Mouse (Mus musculus): ENCODE data around the gene Trim65.

Gene Trim65

DNA sequence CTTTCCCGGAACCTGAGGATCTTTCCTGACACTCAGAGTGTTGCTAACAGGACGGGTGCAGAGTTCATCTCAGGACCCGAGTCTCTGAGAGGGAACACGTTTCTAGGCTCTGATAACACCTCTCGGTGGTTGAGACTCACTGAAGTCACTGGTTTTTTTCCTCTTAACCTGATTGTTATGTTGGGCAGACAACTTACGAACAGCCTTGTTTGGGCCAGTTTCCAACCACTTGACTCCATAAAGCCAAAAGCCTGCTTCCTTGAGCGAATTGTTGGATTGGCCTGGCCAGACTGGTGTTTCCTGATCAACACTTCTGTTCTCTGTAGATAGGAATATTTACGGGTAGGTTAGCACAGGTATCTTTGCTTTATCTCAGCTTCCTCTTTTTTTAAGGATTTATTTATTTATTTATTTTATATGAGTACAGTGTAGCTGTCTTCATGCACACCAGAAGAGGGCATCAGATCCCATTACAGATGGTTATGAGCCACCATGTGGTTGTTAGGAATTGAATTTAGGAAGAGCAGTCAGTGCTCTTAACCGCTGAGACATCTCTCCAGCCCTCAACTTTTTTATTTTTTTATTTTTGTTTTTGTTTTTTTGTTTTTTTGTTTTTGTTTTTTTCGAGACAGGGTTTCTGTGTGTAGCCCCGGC is 42.1 kb downstream of the Trim65 start:
- peak in 1 of 2 experiments; percentile 47 for DNase-seq

DNA sequence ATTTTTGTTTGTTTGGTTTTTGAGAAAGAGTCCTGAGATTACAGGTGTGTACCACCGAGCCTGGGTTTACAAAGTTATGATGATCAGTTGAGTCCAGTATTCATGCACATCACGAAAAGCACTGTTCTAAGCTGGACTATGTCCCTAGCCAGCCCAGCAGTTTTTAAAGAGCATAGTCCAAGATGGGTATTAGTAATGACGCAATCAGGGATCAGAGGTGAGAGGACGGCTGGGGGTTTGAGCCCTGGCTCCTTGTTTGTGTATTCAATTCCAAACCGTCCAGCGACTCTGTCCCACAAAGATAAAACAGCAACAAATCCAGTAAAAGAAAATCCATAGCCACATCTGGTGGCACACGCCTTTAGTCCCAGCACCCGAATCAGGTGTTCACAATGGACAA is 42.7 kb downstream of the Trim65 start:
- peak; percentile 66 to 82 for DNase-seq

DNA sequence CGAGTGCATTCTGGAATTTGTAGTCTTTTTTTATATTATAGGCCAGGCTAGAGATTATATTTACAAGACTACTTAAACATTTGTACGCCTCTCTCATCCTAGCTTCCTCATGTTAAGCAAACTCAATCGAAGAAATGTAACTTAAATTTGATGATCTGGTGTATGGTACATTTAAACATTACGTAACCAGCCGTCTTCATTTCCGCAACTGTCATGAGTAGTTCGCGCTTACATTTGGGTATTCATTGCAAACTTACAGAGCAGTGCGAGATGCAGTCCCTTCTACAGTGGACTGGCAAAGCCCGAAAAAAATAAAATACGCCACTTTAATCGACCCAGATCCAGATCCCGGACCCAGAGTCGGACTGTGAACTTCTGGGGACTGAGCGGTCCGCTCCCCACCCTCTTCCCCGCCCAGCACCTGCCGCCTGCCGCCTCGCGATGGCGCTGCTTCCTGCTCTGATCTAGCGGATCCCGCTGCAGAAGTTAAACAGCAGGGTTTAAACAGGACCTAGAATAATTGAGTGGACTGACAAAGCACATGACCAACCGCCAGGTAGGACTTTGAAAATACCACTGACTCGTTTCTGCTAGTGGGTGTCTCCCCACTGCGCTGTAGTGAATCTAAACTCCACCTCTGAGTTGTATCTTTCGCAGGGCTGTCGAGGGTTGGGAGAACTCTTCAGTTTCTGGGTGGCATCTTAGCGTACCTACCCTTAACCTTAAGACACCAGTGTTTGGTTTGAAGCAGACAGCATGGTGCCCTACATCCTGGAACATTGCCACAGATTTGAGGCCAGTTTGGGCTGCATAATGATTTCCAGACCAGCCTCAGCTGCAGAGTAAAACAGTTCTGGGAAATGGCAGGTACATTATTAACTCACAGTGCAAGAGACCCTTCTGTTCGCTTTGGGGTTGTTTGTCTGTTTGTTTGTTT is 43.5 kb downstream of the Trim65 start:
- DNase-seq: peak; percentile 94 to 96

GRCm38 (mm10) chr11:116086258-116087193 is 44.4 kb downstream of the Trim65 start, which contains the start of gene Wbp2:
Gene Wbp2, minus strand, starts transcription at chr11:116086995.
- peak; percentile 98 to 100 for DNase-seq

DNA sequence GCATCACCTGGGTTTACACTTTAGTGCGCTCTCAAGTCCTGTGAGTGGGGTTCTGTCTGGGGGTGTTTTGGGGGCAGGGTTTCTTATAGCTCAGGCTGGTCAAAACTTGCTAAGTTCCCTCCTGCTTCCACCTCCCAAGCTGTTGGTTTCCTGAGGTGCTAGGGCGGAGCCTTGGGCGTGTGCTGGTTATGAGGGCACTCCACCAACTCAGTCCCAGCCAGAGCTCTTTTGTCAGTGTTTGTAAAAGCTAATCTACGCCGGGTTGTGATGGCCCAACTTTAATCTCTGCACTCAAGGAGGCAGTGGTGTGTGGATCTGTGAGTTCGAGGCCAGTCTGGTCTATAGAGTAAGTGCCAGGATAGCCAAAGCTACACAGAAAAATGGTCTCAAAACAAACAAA is 46.8 kb downstream of the Trim65 start:
- no peak for DNase-seq

- DNase-seq: no peak
Measured at GRCm38 (mm10) chr11:116083096-116083672, 47.7 kb downstream of the Trim65 start.

DNA sequence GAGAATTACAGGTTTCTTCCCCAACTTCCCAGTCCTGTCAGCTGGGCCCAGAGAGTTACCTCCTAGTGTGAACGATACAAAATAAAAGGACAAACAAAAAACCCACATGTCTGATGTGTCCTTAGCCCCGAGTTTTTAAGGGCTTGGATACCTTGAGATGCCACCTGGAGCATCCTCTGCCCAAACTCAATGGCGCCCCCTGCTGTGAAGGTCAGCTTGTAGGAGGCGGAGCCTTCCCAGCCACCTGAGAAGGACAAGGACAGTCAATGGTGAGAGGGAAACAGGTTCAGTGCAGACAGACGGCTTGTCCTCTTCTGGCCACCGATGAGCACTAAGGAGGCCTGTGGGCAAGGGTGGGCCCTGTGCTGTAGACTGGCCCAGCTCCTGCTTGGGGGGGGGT is 49.8 kb downstream of the Trim65 start:
- peak; percentile 52 to 88 for DNase-seq

- no peak for DNase-seq
Measured at GRCm38 (mm10) chr11:116079511-116079910, 51.4 kb downstream of the Trim65 start.

- no peak for DNase-seq
Measured at GRCm38 (mm10) chr11:116078676-116079320, 52.1 kb downstream of the Trim65 start.

GRCm38 (mm10) chr11:116078221-116078620 is 52.7 kb downstream of the Trim65 start:
- peak in 1 of 2 experiments; percentile 75 for DNase-seq

DNA sequence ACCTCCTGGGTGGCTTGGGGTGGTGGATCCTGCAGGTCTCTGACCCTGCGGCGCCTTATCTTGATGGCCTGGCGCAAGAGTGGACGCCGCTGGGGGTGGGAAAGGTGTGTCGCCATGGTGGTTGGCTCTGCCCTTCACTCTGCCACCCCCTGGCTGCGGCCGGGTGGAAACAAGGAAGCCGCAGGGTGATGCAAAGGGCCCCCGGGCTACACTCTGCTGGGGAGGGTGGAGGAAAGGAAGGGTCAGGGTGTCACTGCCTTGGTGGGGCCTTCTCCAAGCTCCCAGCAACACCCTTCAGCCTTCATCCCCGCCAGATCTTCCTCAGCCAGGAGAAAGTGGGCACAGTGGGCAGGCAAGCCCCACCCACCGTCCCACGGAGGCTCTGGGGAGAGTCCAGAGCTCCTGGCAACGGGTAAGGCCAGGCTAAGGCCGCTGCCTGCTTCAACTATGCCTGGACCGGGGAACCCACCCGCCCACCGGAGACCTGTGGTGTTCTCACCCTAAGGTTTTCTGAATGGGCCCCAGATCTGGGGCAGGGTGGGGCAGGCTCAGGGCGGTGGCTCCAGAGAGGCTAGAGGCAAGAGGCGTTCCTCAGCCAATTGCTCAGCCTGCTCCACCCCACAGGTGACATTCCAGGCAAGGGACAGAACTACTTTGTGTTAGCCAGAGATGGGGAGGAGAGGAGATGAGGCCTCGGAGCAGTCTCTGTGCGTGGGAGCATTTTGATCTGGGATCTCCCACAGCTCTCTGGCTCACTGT is 53.3 kb downstream of the Trim65 start, which contains the start of gene Unc13d:
Gene Unc13d, minus strand, starts transcription at position 516 of the 759 bp plus-strand sequence.
- peak in 1 of 2 experiments; percentile 41 for DNase-seq

DNA sequence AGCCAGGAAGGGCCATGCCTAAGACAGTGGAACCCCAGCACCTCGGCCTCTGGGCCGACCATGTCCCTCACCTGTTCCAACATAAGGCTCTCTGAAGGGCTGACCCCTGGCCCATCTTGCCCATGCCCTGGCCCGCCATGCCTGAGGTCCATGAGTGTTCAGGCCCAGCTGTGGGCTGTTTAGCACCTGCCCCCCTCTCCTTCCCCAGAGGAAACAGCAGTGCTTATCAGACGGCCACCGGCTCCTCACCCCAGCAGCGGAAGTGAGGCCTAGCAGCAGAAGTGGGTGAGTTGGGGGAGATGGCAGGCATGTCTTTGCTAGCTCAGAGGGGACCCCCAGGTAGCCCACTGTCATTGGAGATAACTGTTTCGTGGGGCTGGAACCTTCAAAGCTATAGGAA is 54.1 kb downstream of the Trim65 start:
- no peak for DNase-seq

DNA sequence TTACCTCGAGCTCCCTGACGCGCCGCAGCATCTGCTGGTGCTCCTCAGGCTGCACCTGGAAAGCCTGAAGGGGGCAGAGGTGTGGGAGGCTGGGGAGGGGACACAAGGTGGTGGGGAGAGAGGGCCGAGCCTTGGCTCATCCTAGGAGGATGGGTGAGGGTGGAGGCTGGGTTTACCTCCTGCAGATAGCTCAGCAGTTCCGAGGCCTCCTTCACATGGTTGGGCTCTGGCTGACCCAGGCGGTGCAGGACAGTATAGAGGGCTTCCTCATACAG is 54.7 kb downstream of the Trim65 start:
- no peak for DNase-seq

DNA sequence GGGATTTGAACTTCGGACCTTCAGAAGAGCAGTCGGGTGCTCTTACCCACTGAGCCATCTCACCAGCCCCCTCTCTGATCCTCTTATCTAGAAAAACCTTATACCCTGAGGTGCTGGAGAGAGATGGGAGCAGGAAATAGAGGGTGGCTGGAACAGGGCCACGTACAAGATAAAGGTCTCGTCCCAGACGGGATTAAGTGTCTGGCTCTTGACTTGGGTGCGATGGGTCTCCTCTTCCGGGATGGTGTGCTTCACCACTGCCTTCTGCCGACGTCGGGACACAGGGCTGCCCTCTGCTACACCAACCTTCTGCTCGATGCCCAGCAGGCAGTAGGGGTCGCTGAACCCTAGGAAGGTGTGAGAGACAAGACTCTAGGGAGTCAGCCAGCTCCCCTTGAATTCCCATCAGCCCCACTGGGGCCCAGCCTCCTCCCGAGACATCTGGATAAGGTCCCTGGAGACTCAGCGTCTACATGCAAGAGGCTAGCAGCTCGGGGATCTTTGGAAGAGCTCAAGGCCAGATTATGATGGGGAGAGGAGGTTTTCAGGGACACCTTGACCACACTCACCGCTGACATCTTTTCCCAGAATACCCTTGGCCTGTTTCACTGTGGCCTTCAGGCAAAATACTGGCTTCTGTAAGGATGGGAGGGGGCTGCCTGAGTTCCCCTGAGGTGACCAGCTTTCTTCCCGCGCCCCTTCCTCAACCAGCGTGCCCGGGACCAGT is 55.2 kb downstream of the Trim65 start:
- peak in 1 of 2 experiments; percentile 25 for DNase-seq

DNA sequence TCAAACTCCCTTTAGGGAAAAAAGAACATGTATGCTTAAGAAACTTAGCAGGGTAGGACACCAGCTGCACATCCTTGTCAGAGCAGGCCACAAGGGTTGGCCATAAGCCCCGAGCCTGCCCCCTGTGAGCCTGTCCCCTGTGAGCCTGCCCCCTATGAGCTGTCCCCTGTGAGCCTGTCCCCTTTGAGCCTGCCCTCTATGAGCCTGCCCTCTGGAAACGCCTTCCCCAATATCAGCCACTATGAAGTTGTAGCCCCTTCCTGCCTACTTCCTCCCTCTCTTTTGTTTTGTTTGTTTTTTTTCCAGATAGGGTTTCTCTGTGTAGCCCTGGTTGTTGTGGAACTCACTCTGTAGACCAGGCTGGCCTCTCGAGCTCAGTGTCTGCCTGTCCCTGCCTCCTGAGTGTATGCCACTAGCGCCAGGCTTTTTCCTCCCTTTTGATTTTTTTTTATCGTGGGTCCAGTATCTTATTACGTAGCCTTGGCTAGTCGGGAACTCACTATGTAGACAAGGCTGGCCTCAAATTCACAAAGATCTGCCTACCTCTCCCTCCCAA is 56.4 kb downstream of the Trim65 start:
- no peak for DNase-seq

GRCm38 (mm10) chr11:116072608-116073007 is 58.3 kb downstream of the Trim65 start:
- DNase-seq: no peak

Measured in kidney, postnatal 36 days (tissue).